Mouse (Mus musculus) embryonic facial prominence, embryonic 11.5 days (tissue): ENCODE data around the gene Rnaseh2c. TPM values are rescaled to one million over a fixed set of nuclear protein-coding genes. Genes with fewer than 3 reads are reported as not detected.

Experiments
- ATAC-seq: fragments of 200-750 bp; cut with Nextera tagmentation; replicated peaks from 2 replicates; pipeline ENCODE4 v1.8.0; 2017; ENCODE audit warnings: low read depth; ENCODE audit not compliant: insufficient number of reproducible peaks, low FRiP score, low TSS enrichment
- DNase-seq: peaks from one replicate; pipeline ENCODE4 v3.0.0-alpha.2; 2015; ENCODE audit warnings: low spot score
- H3K27ac ChIP-seq: fragments of 300-500 bp; sonication (generic); replicated peaks from 2 replicates; pipeline ENCODE4 v1.5.1; 2014; ENCODE audit warnings: mild to moderate bottlenecking, low read depth, low read length, control low read depth
- H3K27me3 ChIP-seq: fragments of 300-500 bp; sonication (generic); 2 replicates; pipeline ENCODE4 v1.6.1; 2014; ENCODE audit warnings: mild to moderate bottlenecking, low read length, moderate library complexity, mixed read lengths; ENCODE audit not compliant: control insufficient read depth, insufficient read depth
- H3K36me3 ChIP-seq: fragments of 300-500 bp; sonication (generic); replicated peaks from 2 replicates; pipeline ENCODE4 v1.6.1; 2014; ENCODE audit warnings: low read depth, mild to moderate bottlenecking, low read length, moderate library complexity, mixed read lengths; ENCODE audit not compliant: control insufficient read depth, insufficient read depth
- H3K4me1 ChIP-seq: fragments of 300-500 bp; sonication (generic); 2 replicates; pipeline ENCODE4 v1.6.1; 2014; ENCODE audit warnings: low read length, mixed read lengths; ENCODE audit not compliant: control insufficient read depth, insufficient read depth
- H3K4me2 ChIP-seq: fragments of 300-500 bp; sonication (generic); 2 replicates; pipeline ENCODE4 v1.6.1; 2014; ENCODE audit warnings: low read depth, mild to moderate bottlenecking, control low read depth, low read length, moderate library complexity
- H3K4me3 ChIP-seq: fragments of 300-500 bp; sonication (generic); 2 replicates; pipeline ENCODE4 v1.5.1; 2014; ENCODE audit warnings: low read depth, low read length, control low read depth
- H3K9ac ChIP-seq: fragments of 300-500 bp; sonication (generic); replicated peaks from 2 replicates; pipeline ENCODE4 v1.6.1; 2014; ENCODE audit warnings: mild to moderate bottlenecking, control low read depth, low read length
- H3K9me3 ChIP-seq: fragments of 300-500 bp; sonication (generic); replicated peaks from 2 replicates; pipeline ENCODE4 v1.6.1; 2016; ENCODE audit warnings: mild to moderate bottlenecking, low read length, inconsistent platforms, mixed read lengths; ENCODE audit not compliant: control insufficient read depth
- WGBS: fragments of 180-500 bp; shearing (Covaris S2); extraction: QIAGEN DNeasy Blood & Tissue Kit; methylation state at CpG from one replicate; pipeline ENCODE4 v1.1.7; 2014; 5-methylcytosine and 5-hydroxymethylcytosine counted together
- polyA plus RNA-seq: library from polyadenylated mRNA; unstranded; fragments of >200 nt; fragmentation: Nextera tagmentation; extraction: Ambion mirVana; gene quantifications from 2 replicates; pipeline ENCODE4 v1.2.1, GENCODE M21; 2014

Gene Rnaseh2c
- polyA plus RNA-seq, 1 experiment from 2014 or later = 157 TPM

GRCm38 (mm10) chr19:5560457-5561041 lies 41.1 kb upstream of the Rnaseh2c start, which contains the start of gene Ovol1:
Ovol1 (minus strand) TSS chr19:5560646.
- no peak for ATAC-seq
- Histone ChIP-seq H3K4me1 (0 out of 2 replicates have a peak, but pooled peaks cover 2% of the 10 kb centered on the region), H3K27ac (no peak within 1 kb of the TSS), H3K9ac (0 out of 2 replicates have a peak within 1 kb of the TSS, but pooled peaks have one; percentile 1), H3K4me3 (peak within 1 kb of the TSS; percentile 26), H3K9me3 (no peaks in the 10 kb centered on the region), H3K36me3 (no peaks in the 10 kb centered on the region), H3K27me3 (peaks cover 64% of the 10 kb centered on the region), H3K4me2 (peak within 1 kb of the TSS; percentile 71)
- 1% methylated on average over 57 of the region's 57 CpGs for WGBS
- peak; percentile 52 for DNase-seq

DNA sequence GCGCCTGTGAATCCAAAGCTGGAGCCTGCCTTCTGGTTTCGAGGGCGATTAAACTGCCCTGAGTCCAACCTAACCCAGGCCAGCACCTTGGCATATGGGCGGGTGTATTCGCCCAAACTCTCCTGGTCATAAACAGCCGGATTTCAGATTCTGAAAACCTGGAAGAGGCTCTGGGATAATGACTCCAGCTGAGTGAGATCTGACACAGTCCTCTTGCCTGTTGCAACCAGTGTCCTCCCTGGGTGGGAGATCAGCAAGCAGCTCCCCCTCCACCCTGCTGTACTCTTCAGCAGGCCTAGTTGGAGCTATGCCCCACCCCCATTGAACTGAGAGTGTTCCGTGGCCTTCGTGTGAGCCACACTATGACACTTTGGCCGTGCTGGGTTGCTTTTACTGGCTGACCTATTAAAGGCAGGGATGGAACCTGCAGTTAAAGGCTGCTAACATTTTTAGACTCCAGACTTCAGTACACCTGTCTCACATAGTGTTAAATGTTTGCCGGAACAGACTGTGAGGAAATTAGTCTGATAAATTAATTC lies 40.4 kb upstream of the Rnaseh2c start:
- no peak for ATAC-seq
- Histone ChIP-seq H3K36me3 (no peaks in the 10 kb centered on the region), H3K27me3 (peaks cover 64% of the 10 kb centered on the region), H3K4me2 (no peak overlapping the region; the same call in 1 of the 2 replicates), H3K4me3 (no peak overlapping the region; the same call in 1 of the 2 replicates), H3K9me3 (no peaks in the 10 kb centered on the region), H3K4me1 (0 out of 2 replicates have a peak, but pooled peaks cover 2% of the 10 kb centered on the region), H3K27ac (no peak overlapping the region), H3K9ac (no peak overlapping the region)
- WGBS = 14% methylated on average over 10 of the region's 10 CpGs
- no peak for DNase-seq

- H3K4me3 ChIP-seq = no peak overlapping the region
- H3K4me2 ChIP-seq = no peak overlapping the region
- H3K9ac ChIP-seq = no peak overlapping the region
- H3K27ac ChIP-seq = no peak overlapping the region
- ATAC-seq (no peak), DNase-seq (no peak)
- no peaks in the 10 kb centered on the region for H3K36me3 ChIP-seq
- H3K27me3 ChIP-seq = peaks cover 67% of the 10 kb centered on the region
- WGBS = 69% methylated on average over 3 of the region's 3 CpGs
- H3K4me1 ChIP-seq = 0 out of 2 replicates have a peak, but pooled peaks cover 2% of the 10 kb centered on the region
- H3K9me3 ChIP-seq = no peaks in the 10 kb centered on the region
These were observed 39.8 kb upstream of the Rnaseh2c start for GRCm38 (mm10) chr19:5561886-5562285.

GRCm38 (mm10) chr19:5562776-5563175 lies 38.9 kb upstream of the Rnaseh2c start:
- ATAC-seq = no peak
- WGBS = 87% methylated on average over 10 of the region's 10 CpGs
- DNase-seq = no peak

DNA sequence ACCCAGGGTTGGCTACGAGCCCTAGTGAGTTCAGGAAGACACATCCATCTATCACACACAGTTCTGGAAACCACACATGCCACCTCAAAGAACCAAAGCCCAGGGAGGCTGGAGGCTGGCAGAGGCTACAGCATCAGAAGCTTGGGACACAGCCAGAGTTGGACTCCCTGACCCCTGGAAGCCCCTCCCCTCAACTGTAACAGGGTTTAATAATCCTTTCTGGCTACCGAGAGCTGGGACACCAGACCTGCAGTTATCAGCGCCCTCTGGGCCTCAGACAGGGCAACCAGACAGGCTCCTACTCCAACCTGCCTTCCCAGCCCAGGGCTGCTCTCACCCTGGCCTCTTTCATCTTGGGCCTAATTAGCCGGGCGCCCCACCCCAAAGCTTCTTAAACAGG lies 35.4 kb upstream of the Rnaseh2c start:
- Histone ChIP-seq H3K4me3 (no peak overlapping the region), H3K27me3 (peaks cover 28% of the 10 kb centered on the region)
- 55% methylated on average over 5 of the region's 5 CpGs for WGBS

More at GRCm38 (mm10) chr19:5562776-5563175, 38.9 kb upstream of the Rnaseh2c start:
- no peak overlapping the region for H3K27ac ChIP-seq
- H3K36me3 ChIP-seq = no peaks in the 10 kb centered on the region
- no peak overlapping the region for H3K9ac ChIP-seq
- H3K4me1 ChIP-seq = 0 out of 2 replicates have a peak, but pooled peaks cover 2% of the 10 kb centered on the region
- no peaks in the 10 kb centered on the region for H3K9me3 ChIP-seq
- peaks cover 63% of the 10 kb centered on the region for H3K27me3 ChIP-seq
- no peak overlapping the region for H3K4me2 ChIP-seq
- H3K4me3 ChIP-seq = no peak overlapping the region

GRCm38 (mm10) chr19:5567180-5567533 lies 34.5 kb upstream of the Rnaseh2c start:
- H3K4me3 ChIP-seq = peak overlapping the region; percentile 75
- no peaks in the 10 kb centered on the region; the same call in 1 of the 2 replicates for H3K4me1 ChIP-seq
- peaks cover 20% of the 10 kb centered on the region for H3K27me3 ChIP-seq
- H3K9me3 ChIP-seq = no peaks in the 10 kb centered on the region
- ATAC-seq (peak; percentile 7; the same call in 1 of the 2 replicates), DNase-seq (no peak)
- peak overlapping the region; percentile 67 for H3K9ac ChIP-seq
- no peak overlapping the region for H3K27ac ChIP-seq
- H3K36me3 ChIP-seq = no peaks in the 10 kb centered on the region
- H3K4me2 ChIP-seq = peak overlapping the region; percentile 95
- 3% methylated on average over 26 of the region's 26 CpGs for WGBS

More for the DNA sequence above, 35.4 kb upstream of the Rnaseh2c start:
- no peak overlapping the region for H3K4me2 ChIP-seq
- H3K9me3 ChIP-seq = no peaks in the 10 kb centered on the region
- no peak for DNase-seq
- no peaks in the 10 kb centered on the region for H3K36me3 ChIP-seq
- no peaks in the 10 kb centered on the region; the same call in 1 of the 2 replicates for H3K4me1 ChIP-seq
- no peak overlapping the region for H3K27ac ChIP-seq
- ATAC-seq = no peak
- no peak overlapping the region for H3K9ac ChIP-seq

- Histone ChIP-seq H3K9me3 (no peaks in the 10 kb centered on the region), H3K27ac (peak within 1 kb of the TSS; percentile 47; the same call in 1 of the 2 replicates), H3K27me3 (peaks cover 13% of the 10 kb centered on the region), H3K4me1 (no peaks in the 10 kb centered on the region; the same call in 1 of the 2 replicates), H3K36me3 (no peaks in the 10 kb centered on the region), H3K4me3 (peak within 1 kb of the TSS; percentile 75), H3K9ac (peak within 1 kb of the TSS; percentile 67), H3K4me2 (peak within 1 kb of the TSS; percentile 95)
- ATAC-seq (peak; percentile 77), DNase-seq (peak; percentile 90)
- WGBS = under 1% methylated on average over 89 of the region's 102 CpGs
These were observed 33.9 kb upstream of the Rnaseh2c start, which contains the start of gene Ap5b1 for GRCm38 (mm10) chr19:5567534-5568469. Ap5b1 (plus strand) TSS chr19:5568025.
